In the genomic region with DNA sequence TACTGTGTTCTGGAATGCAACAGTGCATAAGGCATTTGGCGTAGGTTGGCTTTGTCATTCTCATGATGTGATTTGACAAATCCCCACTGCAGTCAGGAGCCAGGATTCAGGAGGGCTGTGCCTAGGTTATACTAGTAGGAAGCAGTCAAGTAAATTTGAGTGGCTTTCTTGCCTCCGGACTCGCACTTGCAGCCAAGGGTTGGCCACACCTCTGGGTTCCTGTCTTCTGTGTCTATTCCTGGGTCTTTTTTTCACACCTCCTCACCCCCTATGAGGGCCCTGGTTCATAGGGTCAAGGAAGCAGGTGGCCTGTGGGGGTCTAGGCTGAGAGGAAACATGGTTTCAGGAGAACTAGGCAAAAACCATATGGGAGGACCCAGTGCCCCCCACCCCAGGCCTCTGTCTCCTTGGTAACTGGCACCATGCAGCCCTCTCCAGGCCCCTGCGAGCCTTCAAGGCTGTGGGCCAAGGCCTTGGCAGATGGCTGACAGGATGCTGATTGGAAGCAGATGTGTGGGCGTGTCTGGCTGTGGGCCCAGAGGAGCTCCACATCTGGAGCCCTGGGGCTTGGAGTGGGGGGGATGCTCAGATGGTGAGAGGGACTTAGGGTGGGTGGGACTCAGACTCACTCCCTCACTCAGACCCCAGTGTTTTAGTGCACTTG, we compare ENCODE assay signal across 8 mouse cellular contexts.
DNase-seq lines count a peak whose midpoint lies in the region; ATAC-seq and TF ChIP-seq lines count a peak whose summit lies in the region.

No protein-coding gene starts in this region.

- TF ChIP-seq CTCF in forebrain, postnatal 0 days (IDR thresholded peaks at IDR 0.05; ENCODE audit: low read depth): no peak

- no peak overlapping the region for H3K27ac ChIP-seq in forebrain, postnatal 0 days (ENCODE audit: low read depth, low read length)
- peak overlapping the region; percentile 74 for H3K27ac ChIP-seq in limb, embryonic 10.5 days

- no peaks in the 10 kb centered on the region for H3K9me3 ChIP-seq in forebrain, postnatal 0 days (ENCODE audit: low read length)
- H3K9me3 ChIP-seq in limb, embryonic 10.5 days (replicated peaks): no peaks in the 10 kb centered on the region

- H3K27me3 ChIP-seq in forebrain, postnatal 0 days (ENCODE audit: insufficient read depth, low read length): no peaks in the 10 kb centered on the region
- no peaks in the 10 kb centered on the region for H3K27me3 ChIP-seq in limb, embryonic 10.5 days (ENCODE audit: low read depth, poor library complexity, severe bottlenecking)

- DNase-seq in right cerebral cortex, postnatal 4 days: peak; percentile 37
- DNase-seq in right cerebral cortex, adult 2 months (ENCODE audit: low spot score in 2 of 2): no peak
- peak; percentile 53 for DNase-seq in forebrain, postnatal 0 days
- DNase-seq in heart, postnatal 4 days: peak; percentile 89
- DNase-seq in limb, embryonic 10.5 days (ENCODE audit: low spot score): peak; percentile 95
- peak; percentile 35 for DNase-seq in naive thymus-derived CD4-positive, alpha-beta T cell, adult 2 months (ENCODE audit: low read depth)
- no peak for DNase-seq in T-cell, adult 2 months (ENCODE audit: low spot score)
- DNase-seq in natural killer cell, adult 2 months (ENCODE audit: low spot score in 2 of 2): no peak

- no peak overlapping the region for H3K4me3 ChIP-seq in forebrain, postnatal 0 days (ENCODE audit: low read depth, low read length)
- peak overlapping the region; percentile 14; the same call in 1 of the 2 replicates for H3K4me3 ChIP-seq in limb, embryonic 10.5 days

- peak; percentile 76 for ATAC-seq in forebrain, postnatal 0 days

- WGBS in forebrain, postnatal 0 days: 61% methylated on average over 5 of the region's 5 CpGs
- WGBS in limb, embryonic 10.5 days: 30% methylated on average over 5 of the region's 5 CpGs

- H3K36me3 ChIP-seq in forebrain, postnatal 0 days (ENCODE audit: insufficient read depth): no peaks in the 10 kb centered on the region
- H3K36me3 ChIP-seq in limb, embryonic 10.5 days: no peaks in the 10 kb centered on the region

- H3K4me1 ChIP-seq in forebrain, postnatal 0 days (ENCODE audit: insufficient read depth): 0 out of 2 replicates have a peak, but pooled peaks cover 6% of the 10 kb centered on the region
- peaks cover 52% of the 10 kb centered on the region for H3K4me1 ChIP-seq in limb, embryonic 10.5 days

- no peak overlapping the region for H3K9ac ChIP-seq in forebrain, postnatal 0 days

- no peak overlapping the region for H3K4me2 ChIP-seq in forebrain, postnatal 0 days (ENCODE audit: low read depth)

Comparison
In these comparisons a context has a peak if more than half of its experiments do, and no peak if none do; other contexts are left out.
1. DNase-seq: peak in right cerebral cortex, postnatal 4 days (single experiment), forebrain, postnatal 0 days (single experiment), heart, postnatal 4 days (single experiment), limb, embryonic 10.5 days (single experiment) and naive thymus-derived CD4-positive, alpha-beta T cell, adult 2 months (single experiment); none in right cerebral cortex, adult 2 months (0 of 2), T-cell, adult 2 months (single experiment) and natural killer cell, adult 2 months (0 of 2).